Mouse (Mus musculus): ENCODE results near the gene Polr2l.

Gene Polr2l

DNA sequence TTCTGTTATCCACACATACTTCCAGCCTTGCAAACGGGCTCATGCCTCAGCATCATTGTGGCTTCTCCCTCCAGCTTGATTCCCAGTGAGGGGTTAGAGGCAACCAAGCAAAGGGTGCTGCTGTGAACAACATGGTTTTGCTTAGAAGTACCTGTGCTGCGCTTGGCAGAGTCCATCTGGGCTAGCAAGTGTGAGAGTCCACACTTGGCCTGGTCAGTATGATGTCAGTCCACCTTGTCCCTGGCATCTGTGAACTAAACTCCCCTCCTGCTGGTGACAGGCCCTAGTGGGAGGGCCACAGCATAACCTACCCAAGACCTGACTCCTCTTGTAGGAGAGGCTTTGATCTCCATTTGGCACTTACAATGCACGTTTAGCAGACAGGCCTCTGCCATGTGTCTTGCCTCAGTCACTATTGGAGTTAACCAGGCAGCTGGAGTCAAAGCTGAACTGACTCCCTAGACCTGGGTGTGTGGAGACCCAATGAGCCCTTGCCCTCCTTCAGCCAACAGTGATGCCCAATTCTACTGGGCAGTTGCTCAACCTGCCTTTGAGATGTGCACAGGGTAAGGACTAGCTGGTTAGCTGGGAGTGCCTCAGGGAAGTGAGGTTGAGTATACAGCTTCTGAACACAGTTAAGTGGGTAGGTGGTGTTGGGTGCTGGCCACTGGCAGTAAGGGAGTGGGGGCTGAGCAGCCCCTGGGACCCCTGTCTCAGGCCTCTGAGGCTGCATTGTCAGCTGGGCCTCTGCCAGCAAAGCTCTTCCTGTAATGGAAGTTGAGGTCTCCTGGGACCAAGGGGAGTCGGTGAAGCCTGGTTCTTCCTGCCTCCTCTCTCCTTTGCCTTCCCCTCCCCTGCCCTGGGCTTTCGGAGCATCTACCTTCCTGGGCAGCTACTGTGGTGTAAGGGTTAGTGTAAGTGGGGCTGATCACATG is 9.5 kb upstream of the Polr2l start:
- no peak for DNase-seq (ENCODE audit: low spot score)

DNA sequence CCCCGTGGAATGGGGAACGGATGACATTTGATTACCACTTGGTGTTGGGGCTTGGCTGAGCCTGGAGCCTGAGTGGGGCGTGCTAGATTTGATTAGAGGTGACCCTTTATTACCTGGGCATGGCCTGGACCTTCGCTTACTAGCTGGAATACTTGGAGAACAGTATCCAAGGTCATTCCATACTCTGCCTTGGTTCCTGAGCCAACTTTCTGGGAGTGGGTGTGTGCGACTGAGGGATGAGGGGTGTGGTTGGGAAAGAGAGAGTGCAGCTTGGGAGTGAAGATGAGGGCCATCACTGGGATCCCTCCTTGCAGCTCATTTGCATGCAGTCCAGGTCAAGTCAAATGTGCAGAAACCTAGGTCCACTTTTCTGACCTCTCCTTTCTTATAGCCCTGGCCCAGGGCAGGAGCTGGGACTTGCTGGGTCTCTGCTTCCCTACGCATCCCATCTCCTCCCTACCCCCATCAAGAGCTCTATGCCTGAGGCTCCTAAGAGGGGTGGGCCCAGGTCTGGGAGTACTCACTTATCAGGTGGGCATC is 8.3 kb upstream of the Polr2l start:
- DNase-seq (ENCODE audit: low spot score), result no peak

DNA sequence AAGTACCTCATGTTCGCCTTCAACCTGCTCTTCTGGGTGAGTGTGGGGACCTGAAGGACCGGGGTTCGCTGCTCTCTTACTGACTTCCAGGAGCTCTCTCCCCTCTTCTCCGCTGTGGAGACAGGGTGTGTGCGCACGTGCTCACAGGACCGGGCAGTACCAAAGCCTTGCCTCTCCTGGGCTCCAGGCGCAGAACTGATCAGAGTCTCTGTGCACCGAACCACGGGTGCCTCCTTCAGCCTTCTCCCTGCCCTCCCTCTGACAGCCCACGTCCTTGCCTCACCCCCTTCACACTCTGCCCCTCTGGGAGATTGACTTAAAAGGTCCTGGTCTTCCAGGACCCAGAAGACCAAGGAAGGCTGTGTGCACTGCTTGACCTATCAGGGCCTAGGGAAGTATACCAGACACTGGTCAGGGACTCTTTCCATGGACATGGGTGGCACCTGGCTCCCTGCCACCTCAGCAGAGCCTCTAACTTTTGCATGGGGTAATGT is 7.6 kb upstream of the Polr2l start:
- no peak for DNase-seq (ENCODE audit: low spot score)

- peak; percentile 25 for DNase-seq (ENCODE audit: low spot score)
These were observed 6.8 kb upstream of the Polr2l start for GRCm38 (mm10) chr7:141481498-141482401.

GRCm38 (mm10) chr7:141480842-141481497 is 6.0 kb upstream of the Polr2l start:
- peak; percentile 55 for DNase-seq (ENCODE audit: low spot score)

DNA sequence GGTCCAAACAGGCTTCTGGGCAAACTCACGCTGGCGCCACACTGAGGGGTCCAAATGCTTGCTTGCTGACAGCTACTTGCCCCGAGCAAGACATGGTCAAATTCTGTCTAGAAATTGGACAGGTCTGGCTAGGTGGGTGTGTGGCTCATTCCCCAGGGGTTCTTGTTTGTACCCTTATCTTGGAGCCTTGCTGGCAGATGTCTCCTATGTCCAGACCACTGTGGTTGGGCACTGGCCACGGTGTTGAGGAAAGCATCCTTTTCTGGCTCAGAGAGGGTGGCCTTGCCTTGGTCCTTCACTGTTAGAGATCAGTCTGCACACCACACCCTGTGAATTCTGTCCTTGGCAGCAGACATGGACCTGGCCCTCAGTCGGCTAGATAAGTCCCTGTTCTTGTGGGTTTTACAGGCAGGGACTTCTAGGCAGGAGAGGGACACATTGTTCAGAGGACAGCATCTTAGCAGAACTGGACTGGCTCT is 3.4 kb upstream of the Polr2l start:
- no peak for DNase-seq (ENCODE audit: low spot score)

GRCm38 (mm10) chr7:141477578-141478269 is 2.8 kb upstream of the Polr2l start:
- DNase-seq (ENCODE audit: low spot score), result no peak

DNA sequence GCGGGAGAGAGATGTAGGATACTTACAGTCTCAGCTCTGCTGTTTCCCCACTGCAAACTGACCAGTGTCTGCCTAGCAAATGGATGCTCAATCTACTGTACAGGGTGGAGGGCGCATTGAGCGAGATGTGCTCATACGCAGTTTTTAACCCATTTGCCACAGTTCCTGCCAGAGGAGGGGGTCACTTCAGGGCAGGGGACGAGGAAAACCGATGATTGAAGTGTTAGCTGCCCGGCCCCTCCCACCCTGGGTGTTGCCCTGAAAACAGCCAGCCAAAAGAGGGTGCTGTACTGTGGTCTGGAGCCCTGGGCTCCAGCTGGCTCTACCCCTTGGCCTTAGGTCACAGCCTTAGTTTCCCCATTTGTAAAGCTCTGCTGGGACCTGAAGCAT is 2.0 kb upstream of the Polr2l start:
- peak; percentile 23 for DNase-seq (ENCODE audit: low spot score)

DNA sequence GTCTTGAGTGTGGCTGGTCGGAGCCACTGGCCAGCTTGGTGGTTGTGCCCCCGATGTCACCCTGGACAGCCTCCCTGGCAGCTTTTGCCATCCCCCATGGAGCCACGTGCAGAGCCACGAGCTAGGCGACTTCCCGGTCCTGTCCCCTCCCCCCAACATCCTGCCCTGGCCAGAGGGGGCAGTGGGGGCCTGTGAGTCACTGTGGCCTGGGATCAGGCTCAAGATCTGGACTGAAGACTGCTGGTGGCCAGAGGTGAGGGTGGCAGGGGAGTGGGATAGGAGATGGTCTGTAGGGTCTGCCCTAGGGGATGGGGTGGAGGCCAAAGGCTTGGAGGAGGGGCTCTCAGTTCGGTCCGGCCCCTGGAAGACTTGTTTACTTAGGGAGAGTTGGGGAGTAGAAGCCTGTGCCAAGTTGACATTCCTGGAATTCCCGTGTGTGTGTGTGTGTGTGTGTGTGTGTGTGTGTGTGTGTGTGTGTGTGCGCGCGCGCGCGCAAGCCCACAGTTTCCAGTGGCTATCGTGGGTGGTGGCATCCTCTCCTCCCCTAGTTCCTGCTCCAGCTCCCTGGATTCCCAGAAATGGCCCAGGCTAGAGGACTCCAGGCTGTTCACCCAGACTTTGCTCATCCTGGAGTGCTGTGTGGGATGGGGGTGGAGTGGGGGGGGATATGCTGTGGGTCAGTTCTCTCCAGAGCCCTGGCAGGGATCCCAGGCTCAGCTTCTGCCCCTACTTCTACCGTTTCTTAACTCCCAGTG is 1.5 kb upstream of the Polr2l start:
- DNase-seq (ENCODE audit: low spot score), result peak; percentile 83

DNA sequence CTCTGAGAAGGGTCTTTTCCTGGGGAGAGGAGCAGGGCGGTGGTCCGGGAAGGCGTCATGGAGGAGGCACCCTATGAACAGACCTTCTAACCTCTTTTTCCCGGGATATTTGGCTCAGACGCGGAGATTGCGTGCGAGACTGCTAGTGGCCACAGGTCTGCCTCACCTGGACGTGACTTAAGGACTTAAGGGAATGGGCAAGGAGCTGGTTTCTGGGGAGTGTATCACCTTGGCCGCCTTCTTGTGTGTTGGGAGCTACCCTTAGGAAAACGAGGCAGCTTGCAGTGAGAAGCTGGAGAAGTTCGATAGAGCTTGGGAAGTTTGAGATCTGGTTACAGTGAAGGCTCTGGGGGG is 850 bp upstream of the Polr2l start:
- no peak for DNase-seq (ENCODE audit: low spot score)

GRCm38 (mm10) chr7:141474160-141474559 is 772 bp downstream of the Polr2l start:
- DNase-seq (ENCODE audit: low spot score), result no peak

- no peak for DNase-seq (ENCODE audit: low spot score)
These were observed 2.2 kb downstream of the Polr2l start for GRCm38 (mm10) chr7:141472763-141473162.

- DNase-seq (ENCODE audit: low spot score), result no peak
These were observed 2.7 kb downstream of the Polr2l start for GRCm38 (mm10) chr7:141472226-141472625.

- DNase-seq (ENCODE audit: low spot score), result no peak
These were observed 3.7 kb downstream of the Polr2l start for GRCm38 (mm10) chr7:141471236-141471635.

DNA sequence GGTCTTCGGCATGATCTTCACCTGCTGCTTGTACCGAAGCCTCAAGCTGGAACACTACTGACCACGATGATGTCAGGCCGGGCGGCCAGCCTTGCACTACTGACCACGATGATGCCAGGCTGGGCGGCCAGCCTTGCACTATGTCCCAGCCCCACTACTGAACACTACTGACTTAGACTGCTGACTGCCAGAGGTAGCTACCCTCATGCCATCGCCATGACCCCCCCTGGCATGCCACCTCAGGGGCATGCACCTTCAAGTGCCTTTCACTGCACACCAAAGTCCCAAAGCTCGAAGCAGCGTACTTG is 4.3 kb downstream of the Polr2l start:
- no peak for DNase-seq (ENCODE audit: low spot score)

DNA sequence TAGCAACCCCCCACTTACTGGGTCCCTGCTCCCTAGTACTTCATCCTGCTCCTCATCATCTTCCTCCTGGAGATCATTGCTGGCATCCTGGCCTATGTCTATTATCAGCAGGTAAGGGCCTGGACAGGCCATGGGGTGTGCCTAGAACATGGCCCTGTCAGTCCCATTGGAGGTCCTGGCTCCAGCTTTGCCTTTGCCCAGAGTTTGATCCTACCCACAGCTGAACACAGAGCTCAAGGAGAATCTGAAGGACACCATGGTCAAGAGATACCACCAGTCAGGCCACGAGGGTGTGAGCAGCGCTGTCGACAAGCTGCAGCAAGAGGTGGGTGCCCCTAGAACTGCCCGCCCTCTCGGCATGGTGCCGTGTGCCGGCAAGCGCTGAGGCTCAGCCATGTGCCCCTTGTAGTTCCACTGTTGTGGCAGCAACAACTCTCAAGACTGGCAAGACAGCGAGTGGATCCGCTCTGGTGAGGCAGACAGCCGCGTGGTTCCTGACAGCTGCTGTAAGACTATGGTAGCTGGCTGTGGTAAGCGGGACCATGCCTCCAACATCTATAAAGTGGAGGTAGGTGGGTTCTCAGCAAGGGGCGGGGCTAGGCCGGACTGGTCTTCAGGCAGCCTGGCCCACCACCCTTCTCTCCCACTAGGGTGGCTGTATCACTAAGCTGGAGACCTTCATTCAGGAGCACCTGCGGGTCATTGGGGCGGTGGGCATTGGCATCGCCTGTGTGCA is 4.9 kb downstream of the Polr2l start:
- DNase-seq (ENCODE audit: low spot score), result no peak

- no peak for DNase-seq (ENCODE audit: low spot score)
These were observed 5.6 kb downstream of the Polr2l start for GRCm38 (mm10) chr7:141469352-141469751.

DNA sequence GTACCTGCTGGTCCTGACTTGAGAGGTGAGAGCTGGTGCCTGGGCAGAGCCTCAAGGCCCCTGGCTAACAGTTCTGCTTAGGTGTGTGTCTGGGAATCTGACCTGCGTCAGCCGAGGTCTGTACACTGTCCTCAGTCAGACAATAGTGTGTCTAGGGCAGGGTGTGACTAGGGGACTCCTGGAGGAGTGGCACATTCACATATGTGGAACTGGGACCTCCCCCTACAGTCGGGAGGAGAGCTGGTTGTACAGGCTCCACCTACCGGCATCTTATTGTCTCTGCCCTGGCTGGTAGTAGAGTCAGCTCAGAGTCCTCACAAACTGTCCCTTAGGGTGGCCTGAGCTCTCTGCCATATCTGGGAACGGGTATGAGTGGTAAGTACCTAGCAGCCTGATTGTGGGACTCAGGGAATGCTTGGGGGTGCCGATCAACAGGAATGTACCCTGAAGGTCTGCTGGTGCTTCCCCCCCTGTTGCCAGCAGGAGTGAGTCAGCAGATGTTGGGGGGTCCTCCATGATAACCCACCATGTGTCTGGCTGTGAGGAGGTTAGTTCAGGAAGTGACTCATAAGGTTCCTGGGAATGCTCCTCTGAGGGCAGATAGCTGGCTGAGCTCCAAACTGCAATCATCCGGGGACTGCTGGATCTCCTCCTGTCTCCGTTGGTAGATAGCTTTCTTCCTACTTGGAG is 6.3 kb downstream of the Polr2l start:
- DNase-seq (ENCODE audit: low spot score), result peak; percentile 56

DNA sequence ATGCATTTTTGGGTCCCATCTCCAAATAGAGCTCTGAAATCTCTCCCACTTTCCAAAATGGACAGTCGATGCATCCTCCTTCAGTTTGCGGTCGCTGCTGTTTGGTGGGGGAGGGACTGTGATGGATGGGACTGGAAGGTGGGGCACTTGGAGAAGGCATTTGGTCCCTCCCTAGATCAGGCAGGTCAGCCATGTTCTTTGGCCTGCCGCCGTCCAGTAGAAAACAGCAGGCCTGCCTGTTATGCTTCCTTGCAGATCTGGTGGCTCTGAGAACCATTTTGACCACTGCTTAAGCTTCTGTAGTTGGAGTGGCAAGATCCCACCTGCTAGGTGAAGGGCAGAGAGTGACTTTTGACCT is 6.8 kb downstream of the Polr2l start:
- DNase-seq (ENCODE audit: low spot score), result no peak

All from urinary bladder, postnatal 25 days (tissue).